26 mouse cellular contexts compared by ENCODE assay signal in the genomic region with DNA sequence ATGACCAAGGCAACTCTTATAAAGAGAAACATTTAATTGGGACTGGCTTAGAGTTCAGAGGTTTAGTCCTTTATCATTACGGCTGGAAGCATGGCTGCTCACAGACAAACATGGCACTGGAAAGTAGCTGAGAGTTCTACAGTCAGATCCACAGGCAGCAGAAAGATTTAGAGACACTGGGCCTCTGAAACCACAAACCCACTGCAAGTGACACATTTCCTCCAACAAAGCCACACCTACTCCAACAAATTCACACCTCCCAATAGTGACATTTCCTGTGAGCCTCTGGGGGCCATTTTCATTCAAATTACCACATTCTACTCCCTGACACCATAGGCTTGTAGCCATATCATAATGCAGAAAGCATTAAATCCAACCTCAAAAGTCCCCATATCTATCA. TPM values are rescaled to one million over a fixed set of nuclear protein-coding genes. Genes with fewer than 3 reads are reported as not detected.
DNase-seq lines count a peak whose midpoint lies in the region; ATAC-seq lines count a peak whose summit lies in the region.
"Had no signal": no experiment of that assay in that cellular context is flagged by ENCODE, and none has a peak within 500 bp of the region (broad histone marks: within the 10 kb centered on the region; RNA-seq: fewer than 3 reads in every experiment).

No protein-coding gene starts in this region.

- DNase-seq in spleen, postnatal 36 days (ENCODE audit: low spot score in 2 of 2) = peak; percentile 16 to 20
- DNase-seq in spleen, postnatal 14 days (ENCODE audit: low spot score in 2 of 2) = no peak
- DNase-seq in thymus, postnatal 25 days = no peak
- DNase-seq in frontal cortex, postnatal 36 days (ENCODE audit: low spot score in 2 of 2) = no peak
- DNase-seq in cerebellum, adult 9-11 months = no peak
- DNase-seq: adrenal gland, postnatal 25 days; cerebellum, adult 18-20 months; gastrocnemius, postnatal 14 days; heart, postnatal 4 days; kidney, adult 18-20 months; kidney, postnatal 10 days; left cerebral cortex, postnatal 4 days; liver; lung, postnatal 10 days; right cerebral cortex, postnatal 14 days; thymus, postnatal 14 days had no signal

- ATAC-seq in activated CD4-positive, CD25-positive, alpha-beta regulatory T cell, adult 4 months = peak; percentile 99
- ATAC-seq in megakaryocyte, adult 5-6 weeks (ENCODE audit: poor library complexity, severe bottlenecking) = peak; percentile 63; the same call in 1 of the 2 replicates
- no peak for ATAC-seq in cerebellum, adult (ENCODE audit: insufficient number of reproducible peaks, low FRiP score, low TSS enrichment)
- ATAC-seq: forebrain, embryonic 13.5 days; hindbrain, embryonic 16.5 days had no signal

RNA-seq across cellular contexts. Expression of a gene that starts 31.2 kb away (rescaled TPM):
- 1,000 to 10,000 TPM; 1,102 to 1,198 TPM for polyA plus RNA-seq in activated CD4-positive, CD25-positive, alpha-beta regulatory T cell, adult 4 months (2017; shearing (Covaris generic))
- 5.3 and 9.4 TPM in 2 replicates for total RNA-seq in megakaryocyte, adult 5-6 weeks (2015)
- 7.8 and 9.9 TPM in 2 replicates for total RNA-seq in megakaryocyte, adult 5-6 weeks (2017)
- total RNA-seq: left cerebral cortex, adult 2 months; left cerebral cortex, postnatal 4 days had no signal
- polyA plus RNA-seq: embryonic facial prominence, embryonic 11.5 days; forebrain, embryonic 13.5 days; G1E; heart, embryonic 15.5 days; hindbrain, embryonic 16.5 days; neural tube, embryonic 13.5 days had no signal

RNA-seq across cellular contexts. Expression of a gene that starts 38.8 kb away (rescaled TPM):
- polyA plus RNA-seq in activated CD4-positive, CD25-positive, alpha-beta regulatory T cell, adult 4 months (2017; shearing (Covaris generic)) = 10 to 100 TPM; 14.5 to 16.2 TPM
- 33.4 and 35.5 TPM in 2 replicates for total RNA-seq in megakaryocyte, adult 5-6 weeks (2015)
- 16.5 and 20.0 TPM in 2 replicates for total RNA-seq in megakaryocyte, adult 5-6 weeks (2017)
- total RNA-seq: G1E had no signal
- polyA plus RNA-seq: G1E had no signal

RNA-seq across cellular contexts. Expression of a gene that starts 39.4 kb away (rescaled TPM):
- 10 to 100 TPM; 19.4 to 29.2 TPM for polyA plus RNA-seq in activated CD4-positive, CD25-positive, alpha-beta regulatory T cell, adult 4 months (2017; shearing (Covaris generic))
- total RNA-seq in megakaryocyte, adult 5-6 weeks (2015) = 74.3 and 79.2 TPM in 2 replicates
- 81.4 and 85.0 TPM in 2 replicates for total RNA-seq in megakaryocyte, adult 5-6 weeks (2017)
- total RNA-seq: G1E had no signal
- polyA plus RNA-seq: G1E had no signal

RNA-seq across cellular contexts. Expression of a gene that starts 55.9 kb away (rescaled TPM):
- polyA plus RNA-seq in activated CD4-positive, CD25-positive, alpha-beta regulatory T cell, adult 4 months (2017; shearing (Covaris generic)) = 100 to 1,000 TPM; 198 to 220 TPM
- total RNA-seq in megakaryocyte, adult 5-6 weeks (2015) = 4.7 and 5.7 TPM in 2 replicates
- total RNA-seq in megakaryocyte, adult 5-6 weeks (2017) = 4.5 and 11.2 TPM in 2 replicates
- polyA plus RNA-seq: G1E had no signal

Comparison
In these comparisons a context has a peak if more than half of its experiments do, and no peak if none do; other contexts are left out.
1. DNase-seq: peak in spleen, postnatal 36 days (2 of 2); none in spleen, postnatal 14 days (0 of 2), thymus, postnatal 25 days (single experiment), frontal cortex, postnatal 36 days (0 of 2) and cerebellum, adult 9-11 months (single experiment).